Mouse (Mus musculus): Measurements from ENCODE around the gene Zbtb44. TPM values are rescaled to one million over a fixed set of nuclear protein-coding genes. Genes with fewer than 3 reads are reported as not detected.
"Not testable (repeated sequence)": the region's sequence is repeated elsewhere in the genome, so short reads cannot be mapped to it uniquely, and the experiment has no call there.

The Zbtb44 gene
- total RNA-seq, 1 experiment from 2014 or later: 36.3 TPM

DNA sequence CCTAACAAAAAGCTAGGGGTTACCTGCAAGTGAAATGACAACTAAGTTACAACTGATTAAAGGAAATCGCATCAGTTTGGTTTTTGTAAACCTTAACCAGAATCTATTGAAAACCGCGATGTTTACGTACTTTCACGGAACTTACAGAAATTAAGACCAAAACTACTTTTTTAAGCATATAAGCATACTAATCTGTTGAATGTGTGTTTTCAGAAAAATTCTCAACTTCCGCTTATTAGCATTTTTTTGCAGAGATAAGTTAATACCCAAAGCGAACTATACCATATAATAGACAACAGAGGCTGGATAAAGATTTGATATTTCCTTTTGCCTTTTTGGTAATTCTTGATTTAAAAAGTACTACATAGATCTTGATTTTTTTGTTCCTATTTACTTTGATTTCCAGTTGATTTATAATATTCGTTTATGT lies 985 bp downstream of the Zbtb44 start:
- ATAC-seq (replicated peaks in 1 of 2; ENCODE audit: insufficient read depth in 1 of 2, low FRiP score in 2 of 2, low TSS enrichment in 1 of 2, low read depth in 1 of 2, poor library complexity in 2 of 2, severe bottlenecking in 2 of 2): no peak

DNA sequence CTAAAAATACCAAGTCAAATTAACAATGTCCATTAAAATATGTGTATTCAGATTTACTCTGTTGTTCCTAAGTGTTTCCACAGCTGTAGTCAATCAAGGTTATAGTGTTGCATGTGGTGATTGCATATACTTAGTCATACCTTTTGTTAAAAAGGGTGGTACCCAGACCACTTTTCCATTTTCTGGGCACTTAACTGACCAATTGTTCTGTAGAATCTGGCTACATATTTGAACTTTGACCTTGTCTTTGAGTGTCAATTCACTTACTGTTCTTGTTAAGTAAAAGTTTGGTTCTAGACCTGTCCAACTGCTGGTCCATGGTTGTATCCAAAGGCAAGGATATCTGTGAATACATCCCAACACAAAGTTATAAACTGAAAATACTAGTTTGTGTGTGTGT lies 2.1 kb downstream of the Zbtb44 start:
- no peak for ATAC-seq (replicated peaks in 1 of 2; ENCODE audit: insufficient read depth in 1 of 2, low FRiP score in 2 of 2, low TSS enrichment in 1 of 2, low read depth in 1 of 2, poor library complexity in 2 of 2, severe bottlenecking in 2 of 2)

- no peak; a peak in 1 of 4 replicates for ATAC-seq (replicated peaks in 1 of 2; ENCODE audit: insufficient read depth in 1 of 2, low FRiP score in 2 of 2, low TSS enrichment in 1 of 2, low read depth in 1 of 2, poor library complexity in 2 of 2, severe bottlenecking in 2 of 2)
These were observed 19.8 kb downstream of the Zbtb44 start for GRCm38 (mm10) chr9:31050208-31050607.

- not testable (repeated sequence) for ATAC-seq (replicated peaks in 1 of 2; ENCODE audit: insufficient read depth in 1 of 2, low FRiP score in 2 of 2, low TSS enrichment in 1 of 2, low read depth in 1 of 2, poor library complexity in 2 of 2, severe bottlenecking in 2 of 2)
These were observed 21.1 kb downstream of the Zbtb44 start for GRCm38 (mm10) chr9:31051509-31051908.

DNA sequence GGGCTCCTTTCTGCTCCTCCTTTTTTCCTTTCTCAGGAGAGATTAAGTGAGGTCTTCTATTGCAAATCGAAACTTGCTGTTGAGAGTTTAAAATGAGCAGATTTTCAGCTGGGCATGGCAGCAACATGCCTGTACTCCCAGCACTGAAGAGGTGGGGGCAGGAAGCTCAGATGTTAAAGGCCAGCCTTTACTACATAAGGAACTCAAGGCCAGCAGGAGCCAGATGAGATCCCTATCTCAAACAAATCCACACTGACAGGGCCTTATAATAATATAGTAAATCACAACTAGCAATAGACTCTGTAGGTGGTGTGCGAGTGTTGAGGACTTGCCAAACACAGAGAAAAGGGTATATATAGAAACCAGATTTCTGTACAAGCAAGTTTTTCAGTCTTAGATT lies 28.3 kb downstream of the Zbtb44 start:
- no peak for ATAC-seq (replicated peaks in 1 of 2; ENCODE audit: insufficient read depth in 1 of 2, low FRiP score in 2 of 2, low TSS enrichment in 1 of 2, low read depth in 1 of 2, poor library complexity in 2 of 2, severe bottlenecking in 2 of 2)

DNA sequence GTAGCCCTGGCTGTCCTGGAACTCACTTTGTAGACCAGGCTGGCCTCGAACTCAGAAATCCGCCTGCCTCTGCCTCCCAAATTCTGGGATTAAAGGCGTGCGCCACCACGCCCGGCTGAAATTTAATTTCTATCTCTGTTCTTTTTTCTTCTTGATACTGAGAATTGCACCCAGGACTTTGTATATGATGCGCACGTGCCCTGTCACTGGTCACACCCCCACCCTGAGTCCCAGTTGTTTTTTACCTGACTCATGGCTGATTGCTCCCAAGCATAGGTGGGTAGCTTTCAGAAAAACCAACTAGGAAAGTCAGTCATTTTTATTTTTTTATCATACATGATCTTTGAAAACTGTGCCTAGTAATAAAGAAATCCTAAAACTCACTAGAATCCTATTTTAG lies 40.3 kb downstream of the Zbtb44 start:
- no peak for ATAC-seq (replicated peaks in 1 of 2; ENCODE audit: insufficient read depth in 1 of 2, low FRiP score in 2 of 2, low TSS enrichment in 1 of 2, low read depth in 1 of 2, poor library complexity in 2 of 2, severe bottlenecking in 2 of 2)

DNA sequence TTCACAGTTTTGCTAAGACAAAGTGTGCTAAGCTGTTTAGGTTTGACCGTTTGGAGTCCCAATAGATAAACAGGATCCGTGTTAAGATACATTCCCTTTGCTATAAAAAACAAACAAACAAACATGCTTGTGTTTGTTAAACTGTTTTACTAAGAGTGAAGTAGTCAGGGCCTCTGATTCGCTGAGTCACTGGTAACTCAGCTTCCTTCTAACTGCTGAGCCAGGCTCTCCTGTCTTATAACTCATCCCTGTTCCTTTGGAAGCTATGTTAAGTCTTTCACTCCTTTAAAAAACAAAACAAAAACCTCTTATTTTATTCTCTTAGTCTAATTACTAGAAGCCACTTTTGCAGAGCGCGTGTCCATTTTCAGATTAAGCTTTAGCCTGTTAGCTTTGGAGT lies 41.8 kb downstream of the Zbtb44 start:
- no peak for ATAC-seq (replicated peaks in 1 of 2; ENCODE audit: insufficient read depth in 1 of 2, low FRiP score in 2 of 2, low TSS enrichment in 1 of 2, low read depth in 1 of 2, poor library complexity in 2 of 2, severe bottlenecking in 2 of 2)

DNA sequence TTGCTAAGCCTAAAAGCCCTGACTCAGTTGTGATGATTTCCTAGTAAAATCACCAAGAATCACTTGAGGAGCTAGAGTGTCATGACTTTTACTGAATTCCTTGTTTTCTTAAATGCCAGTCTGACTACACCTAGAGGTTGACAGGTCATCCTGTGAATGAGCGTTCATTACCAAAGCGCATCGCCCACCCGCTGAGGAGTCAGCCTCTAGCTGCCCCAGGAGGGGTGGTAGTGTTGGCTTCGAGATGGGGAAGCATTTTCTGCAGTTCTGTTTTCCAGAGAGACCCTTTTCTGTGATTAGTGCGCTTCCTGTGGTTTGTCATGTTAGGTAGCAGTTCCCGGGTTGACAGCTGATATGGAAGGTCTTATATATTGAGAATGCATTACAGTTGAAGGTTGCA lies 43.4 kb downstream of the Zbtb44 start:
- no peak for ATAC-seq (replicated peaks in 1 of 2; ENCODE audit: insufficient read depth in 1 of 2, low FRiP score in 2 of 2, low TSS enrichment in 1 of 2, low read depth in 1 of 2, poor library complexity in 2 of 2, severe bottlenecking in 2 of 2)

GRCm38 (mm10) chr9:31074836-31075235 lies 44.4 kb downstream of the Zbtb44 start:
- ATAC-seq (replicated peaks in 1 of 2; ENCODE audit: insufficient read depth in 1 of 2, low FRiP score in 2 of 2, low TSS enrichment in 1 of 2, low read depth in 1 of 2, poor library complexity in 2 of 2, severe bottlenecking in 2 of 2): no peak

DNA sequence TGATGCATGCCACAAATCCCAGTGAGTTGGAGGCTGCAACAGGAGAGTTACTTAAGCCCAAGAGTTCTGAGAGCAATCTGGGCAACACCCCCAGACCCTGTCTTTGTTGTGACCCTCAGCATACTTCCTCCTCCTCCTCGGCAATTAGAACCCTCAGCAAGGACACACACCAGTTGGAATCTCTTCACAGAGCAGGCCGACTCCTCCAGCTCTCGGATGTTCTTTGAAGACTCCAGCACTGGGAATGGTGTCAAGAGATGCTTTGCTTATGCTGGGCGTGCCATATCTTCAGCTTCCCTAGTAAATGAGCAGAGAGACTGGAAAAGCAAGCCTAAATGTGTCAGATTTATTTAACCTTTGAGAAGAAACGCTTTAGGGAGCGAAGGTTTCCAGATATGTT lies 50.3 kb downstream of the Zbtb44 start:
- ATAC-seq (replicated peaks in 1 of 2; ENCODE audit: insufficient read depth in 1 of 2, low FRiP score in 2 of 2, low TSS enrichment in 1 of 2, low read depth in 1 of 2, poor library complexity in 2 of 2, severe bottlenecking in 2 of 2): no peak

GRCm38 (mm10) chr9:31082054-31082666 lies 51.7 kb downstream of the Zbtb44 start:
- peak; percentile 65 to 71; a peak in 3 of 4 replicates for ATAC-seq (replicated peaks in 1 of 2; ENCODE audit: insufficient read depth in 1 of 2, low FRiP score in 2 of 2, low TSS enrichment in 1 of 2, low read depth in 1 of 2, poor library complexity in 2 of 2, severe bottlenecking in 2 of 2)

DNA sequence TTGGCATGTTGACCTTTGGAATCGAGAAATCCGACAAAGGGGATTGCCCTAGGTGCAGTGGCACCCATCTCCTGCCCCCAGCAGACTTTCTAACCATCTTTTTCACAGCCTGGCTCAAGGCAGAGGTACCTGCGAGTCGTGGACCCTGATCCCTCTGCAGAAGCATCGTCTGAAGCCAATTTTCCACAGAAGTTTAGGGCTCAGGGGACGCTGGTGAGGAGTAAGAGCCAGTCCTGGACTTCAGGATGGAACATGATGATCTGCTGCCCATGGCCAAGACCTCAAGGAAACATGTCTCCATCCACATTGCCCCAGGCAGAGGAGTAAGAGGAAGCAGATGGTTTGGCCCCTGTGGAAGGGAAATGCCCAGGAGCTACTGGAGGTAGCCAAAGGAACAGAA lies 52.3 kb downstream of the Zbtb44 start:
- no peak for ATAC-seq (replicated peaks in 1 of 2; ENCODE audit: insufficient read depth in 1 of 2, low FRiP score in 2 of 2, low TSS enrichment in 1 of 2, low read depth in 1 of 2, poor library complexity in 2 of 2, severe bottlenecking in 2 of 2)

DNA sequence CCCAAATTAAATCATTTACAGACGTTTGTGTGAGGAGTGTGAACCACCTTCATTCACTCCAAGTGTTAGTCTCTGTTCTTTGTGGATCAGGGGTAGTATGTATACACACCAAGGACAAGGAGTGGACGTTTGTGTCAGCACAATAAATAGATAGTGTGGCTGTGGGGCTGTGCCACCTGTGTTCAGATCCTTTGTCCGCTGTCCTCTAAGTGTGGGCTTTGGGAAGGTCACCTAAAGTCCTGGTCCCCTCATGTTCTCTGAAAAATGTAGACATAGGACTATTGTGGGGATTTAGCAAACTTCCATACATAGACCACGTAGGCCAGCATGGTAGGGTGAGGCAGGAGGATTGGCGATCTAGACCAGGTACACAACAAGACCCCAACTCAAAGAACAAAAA lies 55.1 kb downstream of the Zbtb44 start:
- no peak for ATAC-seq (replicated peaks in 1 of 2; ENCODE audit: insufficient read depth in 1 of 2, low FRiP score in 2 of 2, low TSS enrichment in 1 of 2, low read depth in 1 of 2, poor library complexity in 2 of 2, severe bottlenecking in 2 of 2)

GRCm38 (mm10) chr9:31086085-31086753 lies 55.8 kb downstream of the Zbtb44 start:
- peak; percentile 69 to 70 for ATAC-seq (replicated peaks in 1 of 2; ENCODE audit: insufficient read depth in 1 of 2, low FRiP score in 2 of 2, low TSS enrichment in 1 of 2, low read depth in 1 of 2, poor library complexity in 2 of 2, severe bottlenecking in 2 of 2)

DNA sequence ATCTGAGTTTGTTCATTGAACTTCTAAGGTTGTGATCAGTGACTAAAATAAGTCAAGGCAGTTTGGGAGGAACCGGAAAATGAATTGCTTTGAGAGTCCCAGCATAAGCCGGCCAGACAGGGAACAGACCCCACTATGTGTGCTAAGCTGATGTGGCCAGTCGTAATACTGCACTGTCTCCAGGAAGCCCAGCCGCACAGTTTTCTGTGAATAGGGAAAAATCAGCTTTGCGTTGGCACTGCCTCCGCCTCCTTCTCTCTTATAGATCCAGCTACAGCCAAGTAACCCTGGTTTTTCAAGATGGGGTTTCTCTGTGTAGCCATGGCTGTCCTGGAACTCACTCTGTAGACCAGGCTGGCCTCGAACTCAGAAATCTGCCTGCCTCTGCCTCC lies 56.3 kb downstream of the Zbtb44 start:
- ATAC-seq (replicated peaks in 1 of 2; ENCODE audit: insufficient read depth in 1 of 2, low FRiP score in 2 of 2, low TSS enrichment in 1 of 2, low read depth in 1 of 2, poor library complexity in 2 of 2, severe bottlenecking in 2 of 2): no peak

DNA sequence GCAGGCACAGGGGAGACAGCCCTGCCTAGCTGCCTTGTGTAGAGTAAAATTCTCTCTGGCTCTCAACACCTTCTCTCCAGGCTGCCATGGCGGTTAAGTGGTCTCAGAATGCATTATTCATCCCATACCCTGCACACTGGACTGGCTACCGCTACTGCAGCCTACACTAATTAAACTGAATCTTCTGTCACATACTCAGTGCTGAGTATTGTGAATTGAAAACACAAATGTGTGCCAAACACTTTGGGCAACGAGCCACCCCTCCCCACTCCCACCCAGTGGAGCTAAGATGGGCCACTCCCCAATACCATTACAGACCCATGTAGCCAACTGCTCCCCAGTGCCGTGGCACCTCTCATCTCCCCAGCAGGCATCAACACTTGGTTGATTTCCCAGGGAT lies 57.0 kb downstream of the Zbtb44 start:
- ATAC-seq (replicated peaks in 1 of 2; ENCODE audit: insufficient read depth in 1 of 2, low FRiP score in 2 of 2, low TSS enrichment in 1 of 2, low read depth in 1 of 2, poor library complexity in 2 of 2, severe bottlenecking in 2 of 2): no peak

DNA sequence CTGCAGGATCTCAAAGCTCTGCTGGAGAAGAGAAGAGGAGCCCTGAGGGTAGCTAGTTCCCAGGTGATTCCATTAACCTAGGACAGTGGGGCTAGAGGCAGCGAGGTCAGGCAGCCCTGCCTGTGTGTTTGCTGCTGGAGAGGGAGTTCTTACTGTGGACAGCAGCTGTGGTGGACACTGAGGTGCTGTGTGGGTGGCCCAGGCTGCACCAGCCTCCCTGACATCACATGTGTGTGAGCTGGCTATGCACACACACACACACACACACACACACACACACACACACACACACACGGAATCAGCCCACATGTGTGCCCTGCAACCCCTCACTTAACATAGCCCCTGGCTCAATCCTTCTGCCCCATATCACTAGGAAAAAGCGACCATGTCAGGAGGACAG lies 57.7 kb downstream of the Zbtb44 start:
- ATAC-seq (replicated peaks in 1 of 2; ENCODE audit: insufficient read depth in 1 of 2, low FRiP score in 2 of 2, low TSS enrichment in 1 of 2, low read depth in 1 of 2, poor library complexity in 2 of 2, severe bottlenecking in 2 of 2): no peak

- no peak for ATAC-seq (replicated peaks in 1 of 2; ENCODE audit: insufficient read depth in 1 of 2, low FRiP score in 2 of 2, low TSS enrichment in 1 of 2, low read depth in 1 of 2, poor library complexity in 2 of 2, severe bottlenecking in 2 of 2)
These were observed 58.4 kb downstream of the Zbtb44 start for GRCm38 (mm10) chr9:31088883-31089282.

DNA sequence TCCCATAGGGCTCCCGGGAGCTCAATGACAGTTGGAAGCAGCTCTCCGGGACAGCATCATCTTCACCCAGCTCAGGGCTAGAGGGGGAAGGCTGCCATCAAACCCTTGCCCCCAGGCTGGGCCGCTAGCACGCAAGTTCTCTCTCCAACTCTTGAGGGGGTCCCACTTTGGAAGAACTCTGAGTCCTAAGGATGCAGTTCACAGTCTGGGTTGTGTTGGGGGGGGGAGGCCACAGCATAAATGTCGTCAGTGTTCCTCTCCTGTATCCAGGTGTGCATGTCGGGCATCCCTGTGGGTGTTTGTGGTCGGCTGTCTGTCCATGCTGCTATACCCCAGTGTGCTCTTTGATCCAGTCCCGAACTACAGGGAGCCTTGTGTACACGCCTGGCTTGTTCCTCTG lies 59.1 kb downstream of the Zbtb44 start:
- no peak for ATAC-seq (replicated peaks in 1 of 2; ENCODE audit: insufficient read depth in 1 of 2, low FRiP score in 2 of 2, low TSS enrichment in 1 of 2, low read depth in 1 of 2, poor library complexity in 2 of 2, severe bottlenecking in 2 of 2)

Data from hematopoietic stem cell, adult 5-6 weeks (primary cell).